15 mouse cellular contexts compared by ENCODE assay signal in genomic region chr10:53927904-53928303, GRCm38 (mm10).
DNase-seq lines count a peak whose midpoint lies in the region; ATAC-seq and TF ChIP-seq lines count a peak whose summit lies in the region.
"Had no signal": no experiment of that assay in that cellular context is flagged by ENCODE, and none has a peak within 500 bp of the region (broad histone marks: within the 10 kb centered on the region; RNA-seq: fewer than 3 reads in every experiment).

No protein-coding gene starts in this region.

- no peak for TF ChIP-seq EP300 in lung, postnatal 0 days (IDR thresholded peaks at IDR 0.05)

- no peaks in the 10 kb centered on the region for H3K9me3 ChIP-seq in heart, embryonic 10.5 days
- no peaks in the 10 kb centered on the region for H3K9me3 ChIP-seq in lung, postnatal 0 days (ENCODE audit: low read length)
- no peaks in the 10 kb centered on the region for H3K9me3 ChIP-seq in liver, embryonic 13.5 days (replicated peaks)
- H3K9me3 ChIP-seq in forebrain, embryonic 11.5 days (ENCODE audit: control insufficient read depth, low read length), result no peaks in the 10 kb centered on the region
- H3K9me3 ChIP-seq: embryonic facial prominence, embryonic 13.5 days; heart, embryonic 15.5 days; kidney, embryonic 15.5 days; limb, embryonic 12.5 days had no signal

- no peaks in the 10 kb centered on the region for H3K27me3 ChIP-seq in heart, embryonic 10.5 days (ENCODE audit: insufficient read depth, poor library complexity, severe bottlenecking)
- no peaks in the 10 kb centered on the region for H3K27me3 ChIP-seq in lung, postnatal 0 days (replicated peaks; ENCODE audit: insufficient read depth, low read length)
- H3K27me3 ChIP-seq in liver, embryonic 13.5 days, result no peaks in the 10 kb centered on the region
- H3K27me3 ChIP-seq in small intestine, adult 2 months (ENCODE audit: control insufficient read depth, insufficient read depth, low read length), result no peaks in the 10 kb centered on the region
- no peaks in the 10 kb centered on the region for H3K27me3 ChIP-seq in forebrain, embryonic 11.5 days (ENCODE audit: control insufficient read depth, insufficient read depth, low read length)
- H3K27me3 ChIP-seq: embryonic facial prominence, embryonic 13.5 days; heart, embryonic 15.5 days; kidney, embryonic 15.5 days; limb, embryonic 12.5 days had no signal

- 80% methylated on average over 5 of the region's 5 CpGs for WGBS in heart, embryonic 10.5 days
- 64% methylated on average over 5 of the region's 5 CpGs for WGBS in lung, postnatal 0 days
- WGBS in liver, embryonic 13.5 days (ENCODE audit: insufficient replicate concordance), result 52% methylated on average over 5 of the region's 5 CpGs
- WGBS in small intestine, adult 2 months, result 49% methylated on average over 5 of the region's 5 CpGs
- 90% methylated on average over 5 of the region's 5 CpGs for WGBS in forebrain, embryonic 11.5 days

- no peak overlapping the region for H3K4me2 ChIP-seq in lung, postnatal 0 days (replicated peaks; ENCODE audit: low read depth, low read length)
- no peak overlapping the region for H3K4me2 ChIP-seq in liver, embryonic 13.5 days
- no peak overlapping the region for H3K4me2 ChIP-seq in forebrain, embryonic 11.5 days (ENCODE audit: low read depth, low read length, severe bottlenecking)
- H3K4me2 ChIP-seq: embryonic facial prominence, embryonic 13.5 days; heart, embryonic 15.5 days; kidney, embryonic 15.5 days; limb, embryonic 12.5 days had no signal

- TF ChIP-seq POLR2A in small intestine, adult 2 months (IDR thresholded peaks at IDR 0.05; ENCODE audit: low read depth, low read length), result no peak

- H3K4me1 ChIP-seq in heart, embryonic 10.5 days, result peaks cover 14% of the 10 kb centered on the region; the same call in 1 of the 2 replicates
- H3K4me1 ChIP-seq in lung, postnatal 0 days (ENCODE audit: insufficient read depth, low read depth, low read length), result no peaks in the 10 kb centered on the region
- H3K4me1 ChIP-seq in liver, embryonic 13.5 days (replicated peaks), result 0 out of 2 replicates have a peak, but pooled peaks cover 8% of the 10 kb centered on the region
- H3K4me1 ChIP-seq in small intestine, adult 2 months (ENCODE audit: control insufficient read depth, insufficient read depth, insufficient read length, low read length), result peaks cover 8% of the 10 kb centered on the region; the same call in 1 of the 2 replicates
- no peaks in the 10 kb centered on the region for H3K4me1 ChIP-seq in forebrain, embryonic 11.5 days (replicated peaks; ENCODE audit: control insufficient read depth, insufficient read depth, low read length)
- H3K4me1 ChIP-seq: embryonic facial prominence, embryonic 13.5 days; kidney, embryonic 15.5 days; limb, embryonic 12.5 days had no signal

- H3K4me3 ChIP-seq in heart, embryonic 10.5 days, result no peak overlapping the region
- no peak overlapping the region for H3K4me3 ChIP-seq in lung, postnatal 0 days (ENCODE audit: low read depth, low read length)
- no peak overlapping the region for H3K4me3 ChIP-seq in liver, embryonic 13.5 days (replicated peaks)
- H3K4me3 ChIP-seq in small intestine, adult 2 months (ENCODE audit: low read depth, low read length), result no peak overlapping the region
- no peak overlapping the region for H3K4me3 ChIP-seq in forebrain, embryonic 11.5 days (ENCODE audit: low read depth, low read length)
- H3K4me3 ChIP-seq: embryonic facial prominence, embryonic 13.5 days; heart, embryonic 15.5 days; kidney, embryonic 15.5 days; limb, embryonic 12.5 days had no signal

- no peak for TF ChIP-seq CTCF in lung, postnatal 0 days (IDR thresholded peaks at IDR 0.05)
- no peak for TF ChIP-seq CTCF in small intestine, adult 2 months (IDR thresholded peaks at IDR 0.05; ENCODE audit: extremely low read depth, insufficient read length, insufficient replicate concordance, low read depth, low read length)

- DNase-seq in heart, adult 9 months (ENCODE audit: low spot score in 2 of 2), result peak; percentile 20 to 32
- no peak for DNase-seq in heart, embryonic 10.5 days (ENCODE audit: low spot score)
- DNase-seq in lung, postnatal 0 days (ENCODE audit: low spot score), result peak; percentile 6
- DNase-seq in lung, postnatal 10 days, result no peak
- DNase-seq in liver, embryonic 13.5 days, result no peak
- DNase-seq in ovary, postnatal 10 days (ENCODE audit: low spot score), result no peak
- DNase-seq in forebrain, embryonic 11.5 days (ENCODE audit: low spot score), result no peak
- DNase-seq: adrenal gland, postnatal 10 days; cerebellum, adult 2 months had no signal

- H3K36me3 ChIP-seq in heart, embryonic 10.5 days, result peaks cover 8% of the 10 kb centered on the region; the same call in 1 of the 2 replicates
- no peaks in the 10 kb centered on the region for H3K36me3 ChIP-seq in lung, postnatal 0 days (ENCODE audit: insufficient read depth, low read length)
- peaks cover 35% of the 10 kb centered on the region for H3K36me3 ChIP-seq in liver, embryonic 13.5 days
- H3K36me3 ChIP-seq in small intestine, adult 2 months (ENCODE audit: control insufficient read depth, insufficient read depth, low read length), result peaks cover 15% of the 10 kb centered on the region
- H3K36me3 ChIP-seq in forebrain, embryonic 11.5 days (ENCODE audit: control insufficient read depth, insufficient read depth, low read length), result no peaks in the 10 kb centered on the region
- H3K36me3 ChIP-seq: embryonic facial prominence, embryonic 13.5 days; heart, embryonic 15.5 days; limb, embryonic 12.5 days had no signal

- no peak overlapping the region for H3K27ac ChIP-seq in heart, embryonic 10.5 days
- no peak overlapping the region for H3K27ac ChIP-seq in lung, postnatal 0 days (ENCODE audit: low read length)
- no peak overlapping the region for H3K27ac ChIP-seq in liver, embryonic 13.5 days
- H3K27ac ChIP-seq in small intestine, adult 2 months (ENCODE audit: insufficient read depth, low read depth, low read length), result 0 out of 2 replicates have a peak overlapping the region, but pooled peaks have one; percentile 4
- no peak overlapping the region for H3K27ac ChIP-seq in forebrain, embryonic 11.5 days (ENCODE audit: low read depth, low read length)
- H3K27ac ChIP-seq: embryonic facial prominence, embryonic 13.5 days; heart, embryonic 15.5 days; kidney, embryonic 15.5 days; limb, embryonic 12.5 days had no signal

- no peak overlapping the region for H3K9ac ChIP-seq in lung, postnatal 0 days (replicated peaks; ENCODE audit: low read depth)
- H3K9ac ChIP-seq in liver, embryonic 13.5 days, result no peak overlapping the region
- H3K9ac ChIP-seq in forebrain, embryonic 11.5 days (ENCODE audit: low read length), result no peak overlapping the region
- H3K9ac ChIP-seq: embryonic facial prominence, embryonic 13.5 days; heart, embryonic 15.5 days; kidney, embryonic 15.5 days; limb, embryonic 12.5 days had no signal

- no peak for ATAC-seq in lung, postnatal 0 days
- peak; percentile 34; the same call in 1 of the 2 replicates for ATAC-seq in liver, embryonic 13.5 days (ENCODE audit: low read depth)
- no peak for ATAC-seq in forebrain, embryonic 11.5 days (replicated peaks; ENCODE audit: low FRiP score)
- ATAC-seq: forebrain, embryonic 14.5 days had no signal

Comparison
In these comparisons a context has a peak if more than half of its experiments do, and no peak if none do; other contexts are left out.
1. DNase-seq: peak in heart, adult 9 months (2 of 2) and lung, postnatal 0 days (single experiment); none in heart, embryonic 10.5 days (single experiment), lung, postnatal 10 days (single experiment), liver, embryonic 13.5 days (single experiment), ovary, postnatal 10 days (single experiment) and forebrain, embryonic 11.5 days (single experiment).